Mouse (Mus musculus): Measurements from ENCODE around the gene Tdp1.
"Not testable (repeated sequence)": the region's sequence is repeated elsewhere in the genome, so short reads cannot be mapped to it uniquely, and the experiment has no call there.

The Tdp1 gene

GRCm38 (mm10) chr12:99952928-99953327, 68.6 kb downstream of the Tdp1 start:
- peak; percentile 69 to 81 for DNase-seq (ENCODE audit: inconsistent age in 2 of 2, low spot score in 1 of 2)

- DNase-seq (ENCODE audit: inconsistent age in 2 of 2, low spot score in 1 of 2) = no peak
Observed at GRCm38 (mm10) chr12:99956411-99956810, 72.1 kb downstream of the Tdp1 start.

- peak; percentile 70 to 76 for DNase-seq (ENCODE audit: inconsistent age in 2 of 2, low spot score in 1 of 2)
Observed at GRCm38 (mm10) chr12:99958068-99959060, 74.0 kb downstream of the Tdp1 start.

- DNase-seq (ENCODE audit: inconsistent age in 2 of 2, low spot score in 1 of 2) = peak in 1 of 2 experiments; percentile 28
Observed at GRCm38 (mm10) chr12:99959291-99959690, 75.0 kb downstream of the Tdp1 start.

- no peak for DNase-seq (ENCODE audit: inconsistent age in 2 of 2, low spot score in 1 of 2)
Observed at GRCm38 (mm10) chr12:99959930-99960329, 75.6 kb downstream of the Tdp1 start.

GRCm38 (mm10) chr12:99960675-99961074, 76.4 kb downstream of the Tdp1 start:
- DNase-seq (ENCODE audit: inconsistent age in 2 of 2, low spot score in 1 of 2) = no peak

GRCm38 (mm10) chr12:99964301-99965202, 80.2 kb downstream of the Tdp1 start, which contains the start of gene Kcnk13:
TSS of gene Kcnk13 (plus strand) at chr12:99964499.
- peak; percentile 79 to 89 for DNase-seq (ENCODE audit: inconsistent age in 2 of 2, low spot score in 1 of 2)

- DNase-seq (ENCODE audit: inconsistent age in 2 of 2, low spot score in 1 of 2) = peak; percentile 38 to 77
Observed at GRCm38 (mm10) chr12:99965203-99966115, 81.1 kb downstream of the Tdp1 start.

GRCm38 (mm10) chr12:99966116-99966770, 81.9 kb downstream of the Tdp1 start:
- DNase-seq (ENCODE audit: inconsistent age in 2 of 2, low spot score in 1 of 2) = peak in 1 of 2 experiments; percentile 44

GRCm38 (mm10) chr12:99966881-99967363, 82.6 kb downstream of the Tdp1 start:
- peak in 1 of 2 experiments; percentile 31 for DNase-seq (ENCODE audit: inconsistent age in 2 of 2, low spot score in 1 of 2)

GRCm38 (mm10) chr12:99969906-99970305, 85.6 kb downstream of the Tdp1 start:
- DNase-seq (ENCODE audit: inconsistent age in 2 of 2, low spot score in 1 of 2) = no peak

GRCm38 (mm10) chr12:99971205-99971894, 87.0 kb downstream of the Tdp1 start:
- not testable (repeated sequence) for DNase-seq (ENCODE audit: inconsistent age in 2 of 2, low spot score in 1 of 2)

- no peak for DNase-seq (ENCODE audit: inconsistent age in 2 of 2, low spot score in 1 of 2)
Observed at GRCm38 (mm10) chr12:99972825-99973224, 88.5 kb downstream of the Tdp1 start.

GRCm38 (mm10) chr12:99973659-99974058, 89.3 kb downstream of the Tdp1 start:
- DNase-seq (ENCODE audit: inconsistent age in 2 of 2, low spot score in 1 of 2) = no peak

- DNase-seq (ENCODE audit: inconsistent age in 2 of 2, low spot score in 1 of 2) = no peak
Observed at GRCm38 (mm10) chr12:99979541-99979940, 95.2 kb downstream of the Tdp1 start.

- no peak for DNase-seq (ENCODE audit: inconsistent age in 2 of 2, low spot score in 1 of 2)
Observed at GRCm38 (mm10) chr12:99986797-99987196, 102.5 kb downstream of the Tdp1 start.

- peak in 1 of 2 experiments; percentile 45 for DNase-seq (ENCODE audit: inconsistent age in 2 of 2, low spot score in 1 of 2)
Observed at GRCm38 (mm10) chr12:99988144-99988543, 103.8 kb downstream of the Tdp1 start.

GRCm38 (mm10) chr12:99992362-99992862, 108.1 kb downstream of the Tdp1 start:
- no peak for DNase-seq (ENCODE audit: inconsistent age in 2 of 2, low spot score in 1 of 2)

Data from adrenal gland, adult (tissue).